In genomic region chr19:27176558-27176957, GRCm38 (mm10) we compare ENCODE assay signal across 19 mouse cellular contexts. TPM values are rescaled to one million over a fixed set of nuclear protein-coding genes. Genes with fewer than 3 reads are reported as not detected.
DNase-seq lines count a peak whose midpoint lies in the region; ATAC-seq and TF ChIP-seq lines count a peak whose summit lies in the region.
"Had no signal": no experiment of that assay in that cellular context is flagged by ENCODE, and none has a peak within 500 bp of the region (broad histone marks: within the 10 kb centered on the region; RNA-seq: fewer than 3 reads in every experiment).

No protein-coding gene starts in this region.

- TF ChIP-seq CTCF in C2C12 (IDR thresholded peaks at IDR 0.05; ENCODE audit: control insufficient read depth, insufficient read depth, insufficient read length), result no peak
- TF ChIP-seq CTCF in heart, postnatal 0 days (IDR thresholded peaks at IDR 0.05; ENCODE audit: low read depth), result no peak

- no peak for TF ChIP-seq EP300 in heart, postnatal 0 days (IDR thresholded peaks at IDR 0.05; ENCODE audit: low read depth)

- no peak overlapping the region for H3ac ChIP-seq in C2C12 (ENCODE audit: control insufficient read depth, insufficient read length, low read depth)

- H3K4me1 ChIP-seq in heart, postnatal 0 days (ENCODE audit: control insufficient read depth, insufficient read depth), result peaks cover 19% of the 10 kb centered on the region
- H3K4me1 ChIP-seq: forebrain, embryonic 12.5 days had no signal

- H3K4me3 ChIP-seq in C2C12 (ENCODE audit: insufficient read depth, poor library complexity, severe bottlenecking), result no peak overlapping the region
- H3K4me3 ChIP-seq in heart, postnatal 0 days (ENCODE audit: low read depth, low read length), result no peak overlapping the region
- H3K4me3 ChIP-seq: forebrain, embryonic 12.5 days; neural tube, embryonic 13.5 days had no signal

- H3K4me2 ChIP-seq in heart, postnatal 0 days (ENCODE audit: low read depth, low read length), result no peak overlapping the region
- H3K4me2 ChIP-seq: forebrain, embryonic 12.5 days; liver, embryonic 11.5 days; midbrain, embryonic 11.5 days; neural tube, embryonic 13.5 days had no signal

- H3K9me3 ChIP-seq in heart, postnatal 0 days (replicated peaks; ENCODE audit: control insufficient read depth, low read length), result 0 out of 2 replicates have a peak, but pooled peaks cover 1% of the 10 kb centered on the region
- H3K9me3 ChIP-seq: forebrain, embryonic 12.5 days; neural tube, embryonic 13.5 days had no signal

- H3K79me2 ChIP-seq in C2C12 (ENCODE audit: control insufficient read depth, insufficient read depth), result no peaks in the 10 kb centered on the region

- intact Hi-C loops in heart, postnatal 25 days (cut with DNase I), result loop anchor here (5.0 kb wide), 3 partner anchors 36 to 136 kb away; no protein-coding TSS in a partner anchor

- no peak overlapping the region for H3K9ac ChIP-seq in heart, postnatal 0 days (replicated peaks; ENCODE audit: low read depth, low read length)
- H3K9ac ChIP-seq: forebrain, embryonic 12.5 days; neural tube, embryonic 13.5 days had no signal

- H3K36me3 ChIP-seq in C2C12 (ENCODE audit: control insufficient read depth, insufficient read depth), result no peaks in the 10 kb centered on the region
- H3K36me3 ChIP-seq in heart, postnatal 0 days (replicated peaks; ENCODE audit: control insufficient read depth, insufficient read depth, low read length), result no peaks in the 10 kb centered on the region
- H3K36me3 ChIP-seq: forebrain, embryonic 12.5 days; neural tube, embryonic 13.5 days had no signal

- WGBS in heart, postnatal 0 days, result 59% methylated on average over 4 of the region's 4 CpGs

- H3K27me3 ChIP-seq in C2C12 (ENCODE audit: control insufficient read depth, insufficient read depth, insufficient read length), result no peaks in the 10 kb centered on the region
- no peaks in the 10 kb centered on the region for H3K27me3 ChIP-seq in heart, postnatal 0 days (ENCODE audit: control insufficient read depth, insufficient read depth, low read length)
- H3K27me3 ChIP-seq: forebrain, embryonic 12.5 days; neural tube, embryonic 13.5 days had no signal

- H3K79me3 ChIP-seq in C2C12 (ENCODE audit: low read depth), result no peaks in the 10 kb centered on the region

- no peak for ATAC-seq in heart, postnatal 0 days (ENCODE audit: insufficient read depth, low read depth)
- ATAC-seq: inflammation-experienced regulatory T-cells, adult 6 months had no signal

- peak overlapping the region; percentile 59 for H3K27ac ChIP-seq in heart, postnatal 0 days (ENCODE audit: low read depth)
- H3K27ac ChIP-seq: forebrain, embryonic 12.5 days; neural tube, embryonic 13.5 days had no signal

- peak; percentile 95 for DNase-seq in heart, adult 11 months
- DNase-seq in heart, postnatal 25 days (ENCODE audit: low spot score), result no peak
- peak; percentile 33 for DNase-seq in heart, postnatal 0 days (ENCODE audit: low spot score)
- peak; percentile 42 for DNase-seq in lung, postnatal 14 days
- no peak for DNase-seq in thymus, postnatal 10 days (ENCODE audit: low spot score in 2 of 2)
- DNase-seq in left cerebral cortex, adult 9 months (ENCODE audit: low spot score in 2 of 2), result no peak
- DNase-seq in cerebellum, postnatal 25 days, result no peak
- DNase-seq: cerebellum, postnatal 10 days; layer of hippocampus, postnatal 36 days; left cerebral cortex, postnatal 4 days; spleen, adult 18-20 months; thymus, adult 2 months had no signal

TF ChIP-seq in C2C12, 6 proteins besides CTCF, POLR2A, EP300 and RAD21:
- peak; percentile 100 for TF ChIP-seq MYOD1 (IDR thresholded peaks at IDR 0.05; ENCODE audit: control insufficient read depth, insufficient read length, low read depth)
- peak; percentile 91 for TF ChIP-seq USF1 (IDR thresholded peaks at IDR 0.05; ENCODE audit: low read depth)
- TF ChIP-seq CEBPB (IDR thresholded peaks at IDR 0.05; ENCODE audit: low read depth), result no peak

RNA-seq across cellular contexts. Expression of gene Vldlr, which starts 39.7 kb away (rescaled TPM):
- 100 to 1,000 TPM; 189 to 191 TPM for total RNA-seq in heart, postnatal 25 days (2021)
- polyA plus RNA-seq in C2C12 (2012; fragmentation: generic; extraction: Trizol), result 0.21 TPM
- 104 and 107 TPM in 2 replicates for total RNA-seq in heart, postnatal 0 days (2014; rRNA removed; ENCODE audit: low replicate concordance)
- polyA plus RNA-seq in heart, postnatal 0 days (2015; fragmentation: Nextera tagmentation; extraction: Ambion mirVana), result 38.6 and 40.0 TPM in 2 replicates
- total RNA-seq: MEL had no signal

Comparison
In these comparisons a context has a peak if more than half of its experiments do, and no peak if none do; other contexts are left out.
1. DNase-seq: peak in heart, adult 11 months (single experiment), heart, postnatal 0 days (single experiment) and lung, postnatal 14 days (single experiment); none in heart, postnatal 25 days (single experiment), thymus, postnatal 10 days (0 of 2), left cerebral cortex, adult 9 months (0 of 2) and cerebellum, postnatal 25 days (0 of 2).